In the genomic region with DNA sequence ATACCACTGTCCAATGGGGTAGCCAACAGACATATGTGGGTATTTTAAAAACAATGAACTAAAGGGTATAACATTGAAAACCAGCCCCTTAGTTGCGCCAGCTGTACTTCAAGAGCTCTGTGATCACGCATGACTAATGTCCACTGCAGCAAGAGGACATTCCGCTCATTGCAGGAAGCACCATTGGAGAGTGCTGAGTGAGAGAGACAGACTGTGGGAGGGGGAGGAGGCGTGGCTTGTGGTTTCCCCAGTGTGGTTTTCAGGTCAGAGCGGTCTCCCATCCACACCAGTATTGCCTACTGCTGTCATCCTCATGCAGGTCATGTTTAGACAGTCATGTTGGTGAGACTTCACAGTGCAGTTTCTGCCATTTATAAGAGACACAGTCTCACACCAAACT, we compare ENCODE assay signal across 16 mouse cellular contexts. TPM values are rescaled to one million over a fixed set of nuclear protein-coding genes. Genes with fewer than 3 reads are reported as not detected.
DNase-seq lines count a peak whose midpoint lies in the region; ATAC-seq and TF ChIP-seq lines count a peak whose summit lies in the region.
"Had no signal": no experiment of that assay in that cellular context is flagged by ENCODE, and none has a peak within 500 bp of the region (broad histone marks: within the 10 kb centered on the region; RNA-seq: fewer than 3 reads in every experiment).

No protein-coding gene starts in this region.

- no peak overlapping the region for H3K9ac ChIP-seq in kidney, embryonic 15.5 days
- no peak overlapping the region for H3K9ac ChIP-seq in kidney, postnatal 0 days (ENCODE audit: low read depth, low read length)
- H3K9ac ChIP-seq in hindbrain, embryonic 12.5 days = no peak overlapping the region
- H3K9ac ChIP-seq: intestine, embryonic 15.5 days; liver, postnatal 0 days had no signal

- DNase-seq in kidney, adult 9 months = no peak
- peak; percentile 19 for DNase-seq in adrenal gland, postnatal 10 days
- peak; percentile 52 for DNase-seq in kidney, postnatal 0 days (ENCODE audit: low spot score)
- peak; percentile 35 to 59 for DNase-seq in lung, postnatal 4 days
- no peak for DNase-seq in cerebellum, postnatal 25 days
- no peak for DNase-seq in gastrocnemius, adult 2 months
- DNase-seq: cerebellum, adult 11-12 months; liver, postnatal 0 days; right cerebral cortex, postnatal 14 days had no signal

- H3K4me2 ChIP-seq in kidney, embryonic 15.5 days = no peak overlapping the region
- H3K4me2 ChIP-seq in kidney, postnatal 0 days (ENCODE audit: low read length) = no peak overlapping the region
- no peak overlapping the region for H3K4me2 ChIP-seq in hindbrain, embryonic 12.5 days (replicated peaks)
- H3K4me2 ChIP-seq: intestine, embryonic 15.5 days had no signal

- peak; percentile 62; the same call in 1 of the 2 replicates for ATAC-seq in kidney, embryonic 15.5 days (replicated peaks; ENCODE audit: low FRiP score)
- ATAC-seq in kidney, postnatal 0 days (replicated peaks; ENCODE audit: low FRiP score, low read depth) = 0 out of 2 replicates have a peak, but pooled peaks have one; percentile 61
- ATAC-seq in hindbrain, embryonic 12.5 days (ENCODE audit: low FRiP score) = no peak
- ATAC-seq: intestine, embryonic 15.5 days; liver, postnatal 0 days had no signal

- intact Hi-C loops in gastrocnemius, adult 2 months (cut with DNase I) = no loop called here

- no peaks in the 10 kb centered on the region for H3K27me3 ChIP-seq in kidney, embryonic 15.5 days
- H3K27me3 ChIP-seq in kidney, postnatal 0 days (ENCODE audit: insufficient read depth, low read length) = no peaks in the 10 kb centered on the region
- H3K27me3 ChIP-seq in hindbrain, embryonic 12.5 days = no peaks in the 10 kb centered on the region
- H3K27me3 ChIP-seq: intestine, embryonic 15.5 days had no signal

- TF ChIP-seq CTCF in kidney, postnatal 0 days (IDR thresholded peaks at IDR 0.05; ENCODE audit: low read depth) = no peak
- TF ChIP-seq CTCF in gastrocnemius, adult 2 months (IDR thresholded peaks at IDR 0.05) = no peak

- 35% methylated on average over 5 of the region's 5 CpGs for WGBS in kidney, embryonic 15.5 days
- WGBS in kidney, postnatal 0 days = 30% methylated on average over 5 of the region's 5 CpGs
- WGBS in hindbrain, embryonic 12.5 days = 56% methylated on average over 5 of the region's 5 CpGs

- H3K27ac ChIP-seq in kidney, embryonic 15.5 days = no peak overlapping the region
- no peak overlapping the region for H3K27ac ChIP-seq in kidney, postnatal 0 days
- H3K27ac ChIP-seq in gastrocnemius, adult 2 months = no peak overlapping the region
- H3K27ac ChIP-seq in hindbrain, embryonic 12.5 days = no peak overlapping the region
- H3K27ac ChIP-seq: intestine, embryonic 15.5 days had no signal

- H3K9me3 ChIP-seq in kidney, embryonic 15.5 days (replicated peaks) = no peaks in the 10 kb centered on the region
- no peaks in the 10 kb centered on the region for H3K9me3 ChIP-seq in kidney, postnatal 0 days (replicated peaks; ENCODE audit: low read length)
- H3K9me3 ChIP-seq in hindbrain, embryonic 12.5 days (replicated peaks) = no peaks in the 10 kb centered on the region
- H3K9me3 ChIP-seq: intestine, embryonic 15.5 days had no signal

- H3K36me3 ChIP-seq in kidney, embryonic 15.5 days = no peaks in the 10 kb centered on the region
- H3K36me3 ChIP-seq in kidney, postnatal 0 days (ENCODE audit: insufficient read depth, low read length) = no peaks in the 10 kb centered on the region
- H3K36me3 ChIP-seq in hindbrain, embryonic 12.5 days = no peaks in the 10 kb centered on the region
- H3K36me3 ChIP-seq: intestine, embryonic 15.5 days had no signal

- peaks cover 10% of the 10 kb centered on the region; the same call in 1 of the 2 replicates for H3K4me1 ChIP-seq in kidney, embryonic 15.5 days
- peaks cover 5% of the 10 kb centered on the region; the same call in 1 of the 2 replicates for H3K4me1 ChIP-seq in kidney, postnatal 0 days (replicated peaks; ENCODE audit: insufficient read depth, low read length)
- H3K4me1 ChIP-seq in hindbrain, embryonic 12.5 days = peaks cover 5% of the 10 kb centered on the region

- H3K4me3 ChIP-seq in kidney, embryonic 15.5 days (replicated peaks) = no peak overlapping the region
- H3K4me3 ChIP-seq in kidney, postnatal 0 days (replicated peaks; ENCODE audit: low read depth, low read length) = no peak overlapping the region
- H3K4me3 ChIP-seq in gastrocnemius, adult 2 months = no peak overlapping the region
- H3K4me3 ChIP-seq in hindbrain, embryonic 12.5 days = no peak overlapping the region
- H3K4me3 ChIP-seq: intestine, embryonic 15.5 days had no signal

RNA-seq across cellular contexts. Expression of a gene that starts 12.9 kb away (rescaled TPM):
- not detected in 2 replicates for polyA plus RNA-seq in kidney, embryonic 15.5 days (2015; fragmentation: Nextera tagmentation; extraction: Ambion mirVana)
- total RNA-seq in adrenal gland, postnatal 10 days (2021) = not detected
- not detected in 2 replicates for polyA plus RNA-seq in kidney, postnatal 0 days (2015; fragmentation: Nextera tagmentation; extraction: Ambion mirVana)
- total RNA-seq in gastrocnemius, adult 2 months (2021) = not detected
- not detected in 2 replicates for polyA plus RNA-seq in hindbrain, embryonic 12.5 days (2016; fragmentation: Nextera tagmentation; extraction: Ambion mirVana)
- total RNA-seq: left cerebral cortex, postnatal 25 days had no signal
- polyA plus RNA-seq: frontal cortex, adult 2 months; heart, embryonic 14.5 days; intestine, embryonic 15.5 days; liver, postnatal 0 days; stomach, embryonic 16.5 days had no signal

RNA-seq across cellular contexts. Expression of a gene that starts 19.2 kb away (rescaled TPM):
- 2.0 and 2.1 TPM in 2 replicates for polyA plus RNA-seq in kidney, embryonic 15.5 days (2015; fragmentation: Nextera tagmentation; extraction: Ambion mirVana)
- 1 to 10 TPM; 3.0 TPM for total RNA-seq in adrenal gland, postnatal 10 days (2021)
- polyA plus RNA-seq in kidney, postnatal 0 days (2015; fragmentation: Nextera tagmentation; extraction: Ambion mirVana) = 2.3 and 2.7 TPM in 2 replicates
- total RNA-seq in gastrocnemius, adult 2 months (2021) = 1 to 10 TPM in 1 of 2 experiments, under 1 TPM in 1; 0.69 to 1.3 TPM
- 1.5 and 1.7 TPM in 2 replicates for polyA plus RNA-seq in hindbrain, embryonic 12.5 days (2016; fragmentation: Nextera tagmentation; extraction: Ambion mirVana)

Comparison
In these comparisons a context has a peak if more than half of its experiments do, and no peak if none do; other contexts are left out.
1. DNase-seq: peak in adrenal gland, postnatal 10 days (single experiment), kidney, postnatal 0 days (single experiment) and lung, postnatal 4 days (2 of 2); none in kidney, adult 9 months (single experiment), cerebellum, postnatal 25 days (0 of 2) and gastrocnemius, adult 2 months (single experiment).